17 mouse cellular contexts compared by ENCODE assay signal in genomic region chr5:103629854-103630580, GRCm38 (mm10). TPM values are rescaled to one million over a fixed set of nuclear protein-coding genes. Genes with fewer than 3 reads are reported as not detected.
DNase-seq lines count a peak whose midpoint lies in the region; ATAC-seq and TF ChIP-seq lines count a peak whose summit lies in the region.
"Had no signal": no experiment of that assay in that cellular context is flagged by ENCODE, and none has a peak within 500 bp of the region (broad histone marks: within the 10 kb centered on the region; RNA-seq: fewer than 3 reads in every experiment).

No protein-coding gene starts in this region.

- 79% methylated on average over 9 of the region's 9 CpGs for WGBS in kidney, adult 2 months
- WGBS in embryonic facial prominence, embryonic 15.5 days = 64% methylated on average over 9 of the region's 9 CpGs

- no peak overlapping the region for H3K4me3 ChIP-seq in kidney, adult 2 months (ENCODE audit: insufficient read depth, low read depth, low read length)
- H3K4me3 ChIP-seq in brown adipose tissue, adult 24 weeks (ENCODE audit: insufficient read depth, low read depth, low read length) = no peak overlapping the region
- no peak overlapping the region for H3K4me3 ChIP-seq in embryonic facial prominence, embryonic 15.5 days (replicated peaks)
- H3K4me3 ChIP-seq: left cerebral cortex, adult 2 months; limb, embryonic 13.5 days; neural tube, embryonic 13.5 days had no signal

- no peaks in the 10 kb centered on the region for H3K27me3 ChIP-seq in kidney, adult 2 months (replicated peaks; ENCODE audit: control insufficient read depth, insufficient read depth, low read length)
- H3K27me3 ChIP-seq in embryonic facial prominence, embryonic 15.5 days = no peaks in the 10 kb centered on the region
- H3K27me3 ChIP-seq: CH12.LX; limb, embryonic 13.5 days; neural tube, embryonic 13.5 days had no signal

- ATAC-seq in embryonic facial prominence, embryonic 15.5 days (ENCODE audit: insufficient number of reproducible peaks, low FRiP score, low TSS enrichment, low read depth) = no peak
- ATAC-seq: activated CD4-positive, CD25-positive, alpha-beta regulatory T cell, adult 4 months; midbrain, embryonic 16.5 days had no signal

- no peak overlapping the region for H3K4me2 ChIP-seq in embryonic facial prominence, embryonic 15.5 days (replicated peaks)
- H3K4me2 ChIP-seq: neural tube, embryonic 13.5 days had no signal

- no peak overlapping the region for H3K9ac ChIP-seq in embryonic facial prominence, embryonic 15.5 days
- H3K9ac ChIP-seq: limb, embryonic 13.5 days; neural tube, embryonic 13.5 days had no signal

- H3K9me3 ChIP-seq in embryonic facial prominence, embryonic 15.5 days (replicated peaks) = no peaks in the 10 kb centered on the region
- H3K9me3 ChIP-seq: limb, embryonic 13.5 days; neural tube, embryonic 13.5 days had no signal

- no peaks in the 10 kb centered on the region for H3K36me3 ChIP-seq in kidney, adult 2 months (ENCODE audit: control insufficient read depth, insufficient read depth, low read length)
- no peaks in the 10 kb centered on the region for H3K36me3 ChIP-seq in embryonic facial prominence, embryonic 15.5 days
- H3K36me3 ChIP-seq: limb, embryonic 13.5 days; neural tube, embryonic 13.5 days had no signal

- no peaks in the 10 kb centered on the region for H3K4me1 ChIP-seq in kidney, adult 2 months (ENCODE audit: control insufficient read depth, insufficient read depth, low read length)
- peaks cover 11% of the 10 kb centered on the region; the same call in 1 of the 2 replicates for H3K4me1 ChIP-seq in brown adipose tissue, adult 24 weeks (ENCODE audit: control insufficient read depth, insufficient read depth, insufficient read length, low read length)
- peaks cover 16% of the 10 kb centered on the region for H3K4me1 ChIP-seq in embryonic facial prominence, embryonic 15.5 days

- H3K27ac ChIP-seq in kidney, adult 2 months (ENCODE audit: insufficient read depth, low read depth, low read length) = peak overlapping the region; percentile 69; the same call in 1 of the 2 replicates
- peak overlapping the region; percentile 83 for H3K27ac ChIP-seq in brown adipose tissue, adult 24 weeks (replicated peaks; ENCODE audit: low read depth, low read length)
- peak overlapping the region; percentile 78 for H3K27ac ChIP-seq in embryonic facial prominence, embryonic 15.5 days (replicated peaks)
- H3K27ac ChIP-seq: left cerebral cortex, adult 2 months; limb, embryonic 13.5 days had no signal

- DNase-seq in kidney, adult 2 months = no peak
- no peak for DNase-seq in kidney, adult 18-20 months
- peak; percentile 22 for DNase-seq in lung, postnatal 14 days
- no peak for DNase-seq in ovary, postnatal 36 days (ENCODE audit: low spot score)
- no peak for DNase-seq in cerebellum, postnatal 4 days (ENCODE audit: low spot score in 2 of 2)
- DNase-seq: cerebellum, postnatal 36 days; thymus, postnatal 14 days had no signal

- TF ChIP-seq CTCF in kidney, adult 2 months (conservative IDR thresholded peaks at IDR 0.05; ENCODE audit: insufficient read depth, insufficient read length, low read depth, low read length) = no peak

- TF ChIP-seq POLR2A in kidney, adult 2 months (IDR thresholded peaks at IDR 0.05; ENCODE audit: low read depth, low read length) = no peak

RNA-seq across cellular contexts. Expression of gene Slc10a6, which starts 0.8 kb away (rescaled TPM):
- polyA plus RNA-seq in kidney, adult 2 months (2012; rRNA removed) = 0.80 and 0.88 TPM in 2 replicates
- 1.0 TPM in 1 of 2 replicates, not detected in the other for polyA plus RNA-seq in brown adipose tissue, adult 24 weeks (2012; ENCODE audit: insufficient read depth, insufficient read length, missing spikeins)
- 7.8 TPM in 2 replicates for polyA plus RNA-seq in embryonic facial prominence, embryonic 15.5 days (2015; fragmentation: Nextera tagmentation; extraction: Ambion mirVana)
- polyA plus RNA-seq: activated CD4-positive, CD25-positive, alpha-beta regulatory T cell, adult 4 months; kidney, embryonic 14.5 days; limb, embryonic 13.5 days had no signal

RNA-seq across cellular contexts. Expression of gene 1700016H13Rik, which starts 25.8 kb away (rescaled TPM):
- polyA plus RNA-seq in kidney, adult 2 months (2012; rRNA removed) = 0.15 TPM in 1 of 2 replicates, not detected in the other
- polyA plus RNA-seq in brown adipose tissue, adult 24 weeks (2012; ENCODE audit: insufficient read depth, insufficient read length, missing spikeins) = not detected in 2 replicates
- 0.12 and 0.15 TPM in 2 replicates for polyA plus RNA-seq in embryonic facial prominence, embryonic 15.5 days (2015; fragmentation: Nextera tagmentation; extraction: Ambion mirVana)
- polyA plus RNA-seq: activated CD4-positive, CD25-positive, alpha-beta regulatory T cell, adult 4 months; hindbrain, embryonic 11.5 days; limb, embryonic 13.5 days; neural tube, embryonic 13.5 days had no signal
